Mouse (Mus musculus) 3T3-L1 (cell line): Measurements from ENCODE around the gene Furin.
A peak's percentile ranks its signal among the peaks of the same experiment; 100 is the strongest.

ENCODE experiments used
- DNase-seq: peaks from one replicate; pipeline ENCODE4 v3.0.0-alpha.2; 2015; ENCODE audit warnings: low read depth, low spot score

The Furin gene

DNA sequence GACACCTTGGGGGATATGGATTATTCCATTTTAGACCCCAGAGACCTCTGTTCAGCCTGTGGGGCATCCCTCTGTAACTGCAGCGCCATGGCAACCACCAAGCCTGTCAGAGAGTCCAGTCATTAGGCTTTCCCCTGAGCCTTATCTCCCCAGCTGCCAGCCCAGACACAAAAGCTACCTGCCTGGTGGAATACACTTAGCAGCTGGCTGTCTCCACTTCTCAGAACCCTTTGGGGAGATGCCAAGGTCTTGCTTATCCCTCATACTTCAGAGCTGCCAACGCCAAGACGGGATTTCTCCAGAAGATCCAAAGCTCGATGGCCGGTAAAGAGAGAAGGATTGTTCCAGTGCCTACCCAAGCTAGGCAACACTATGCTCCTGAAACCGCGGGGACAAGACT lies 63.4 kb downstream of the Furin start:
- DNase-seq, result no peak

DNA sequence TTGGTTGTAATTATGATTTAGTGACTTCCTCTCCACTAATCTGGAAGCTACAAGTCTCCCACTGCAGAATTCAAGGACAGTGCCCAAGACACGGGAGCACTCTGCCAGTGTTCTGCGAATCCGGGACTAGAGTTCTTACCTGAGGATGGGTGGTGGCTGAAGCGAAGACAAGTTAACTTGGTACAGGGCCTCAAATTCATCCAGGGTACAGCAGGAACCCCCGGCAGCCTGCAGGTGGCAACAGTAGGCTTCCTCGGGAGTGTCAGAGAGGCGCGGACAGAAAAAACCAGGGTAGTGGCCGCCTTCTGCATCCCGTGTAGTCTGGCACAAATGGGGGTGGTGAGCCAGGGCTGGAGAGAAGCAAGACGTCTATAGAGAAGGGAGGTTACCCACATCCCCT lies 64.4 kb downstream of the Furin start, which contains the start of gene Unc45a:
TSS of gene Unc45a (minus strand) at position 213 of the 400 bp plus-strand sequence.
- DNase-seq, result peak; percentile 82

DNA sequence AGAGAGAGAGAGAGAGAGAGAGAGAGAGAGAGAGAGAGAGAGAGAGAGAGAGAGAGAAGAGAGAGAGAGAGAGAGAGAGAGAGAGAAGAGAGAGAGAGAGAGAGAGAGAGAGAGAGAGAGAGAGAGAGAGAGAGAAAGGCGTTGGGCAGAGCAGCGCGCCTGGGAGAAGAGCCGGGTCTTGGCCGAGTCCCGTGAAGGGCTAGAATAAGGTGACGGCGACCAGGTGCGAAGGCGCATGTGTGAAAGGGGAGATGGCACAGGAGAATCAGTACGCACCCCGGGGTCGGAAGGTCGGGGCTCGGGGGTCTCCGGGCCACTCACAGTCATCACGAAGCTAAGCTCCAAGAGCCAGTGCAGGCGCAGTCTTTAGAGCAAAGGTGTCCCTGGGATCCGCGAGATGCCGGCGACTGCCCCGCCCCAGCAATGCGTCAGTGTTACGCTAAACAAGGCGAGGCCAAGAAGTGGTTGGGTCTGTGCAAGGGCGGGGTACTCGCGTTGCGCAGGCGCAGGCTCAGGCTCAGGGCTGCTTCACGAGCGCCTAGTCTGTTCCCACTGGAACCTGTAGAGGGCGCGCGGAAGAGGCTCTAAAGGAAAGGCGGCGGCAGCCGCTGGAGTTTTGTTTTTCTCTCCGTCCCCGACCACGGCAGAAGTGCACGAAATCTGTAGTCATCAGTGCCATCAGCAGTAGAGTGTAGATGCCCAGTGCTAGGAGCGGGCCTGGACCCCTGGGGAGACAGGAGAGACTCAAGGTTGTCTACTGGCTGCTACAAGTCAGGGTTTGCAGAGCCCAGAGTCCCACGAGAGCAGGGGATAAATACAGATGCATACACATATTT lies 65.2 kb downstream of the Furin start:
- DNase-seq, result peak; percentile 98

DNA sequence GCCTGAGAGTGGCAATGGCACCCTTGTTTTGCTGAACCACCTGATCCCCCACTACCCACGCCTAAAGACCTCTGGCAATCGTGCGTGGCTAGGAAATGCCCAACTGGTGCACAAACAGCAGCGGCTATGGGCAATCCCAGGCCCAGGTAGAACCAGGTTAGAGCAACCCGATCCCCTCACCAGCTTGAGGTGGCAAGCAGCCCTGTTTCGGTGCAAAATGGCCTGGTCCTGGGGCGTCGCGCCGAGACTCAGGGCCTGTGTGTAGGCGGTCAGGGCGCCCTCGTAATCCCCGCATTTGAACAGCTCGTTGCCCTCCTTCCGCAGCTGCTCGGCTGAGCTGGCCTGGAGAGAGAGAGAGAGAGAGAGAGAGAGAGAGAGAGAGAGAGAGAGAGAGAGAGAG lies 65.9 kb downstream of the Furin start:
- no peak for DNase-seq
